Mouse (Mus musculus): Measurements from ENCODE around the gene Tmem191c.

The Tmem191c gene

DNA sequence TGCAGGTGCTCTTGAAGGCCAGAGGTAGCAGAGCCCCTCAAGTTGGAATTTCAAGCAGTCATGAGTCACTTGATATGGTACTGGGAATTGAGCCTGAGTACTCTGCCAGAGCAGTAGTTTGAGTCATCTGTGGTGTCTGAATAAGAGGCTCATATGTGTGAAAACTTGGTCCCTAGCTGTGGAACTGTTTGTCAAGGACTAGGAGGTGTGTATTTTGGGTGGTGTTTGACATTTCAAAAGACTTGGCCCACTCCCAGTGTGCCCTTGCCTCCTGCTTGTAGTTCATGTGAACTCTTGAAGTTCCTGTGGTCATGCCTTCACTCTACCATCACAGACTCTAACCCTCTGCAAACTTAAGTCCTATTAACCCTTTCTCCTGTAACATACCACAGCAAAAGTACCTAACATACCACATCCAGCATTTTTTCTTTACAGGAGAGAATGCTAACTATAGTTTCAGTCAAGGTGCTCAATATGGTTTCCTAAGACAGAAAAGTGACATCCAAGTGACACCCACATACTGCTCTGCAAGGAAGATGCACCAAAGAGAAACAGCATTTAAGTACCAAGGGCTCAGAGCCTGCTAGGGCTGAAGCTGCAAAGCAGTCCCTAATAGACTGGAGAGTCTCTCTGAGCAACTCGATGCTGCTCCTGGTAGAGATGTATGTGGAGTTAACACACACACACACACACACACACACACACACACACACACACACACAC lies 54.1 kb downstream of the Tmem191c start:
- DNase-seq (ENCODE audit: low spot score): no peak

DNA sequence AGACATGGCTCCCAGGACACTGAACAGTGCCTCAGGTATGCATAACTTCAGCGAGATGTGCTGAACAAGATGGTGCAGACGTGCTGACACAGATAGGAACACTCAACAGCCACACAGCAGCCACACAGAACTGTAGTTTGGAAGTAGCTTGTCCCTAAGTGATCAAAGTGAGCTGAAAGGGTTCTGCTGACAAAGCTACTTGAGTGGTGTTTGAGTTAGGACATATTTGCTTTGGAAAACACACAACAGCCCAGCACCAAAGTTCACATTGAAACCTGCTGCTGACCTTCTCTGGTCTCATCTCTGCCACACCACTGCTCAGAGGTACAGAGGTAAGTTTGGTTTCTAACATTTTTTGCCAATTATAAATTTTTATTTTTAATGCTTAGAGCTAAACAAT lies 55.2 kb downstream of the Tmem191c start, which contains the start of gene Serpind1:
Gene Serpind1 (plus strand): TSS at position 256 of the 400 bp plus-strand sequence.
- DNase-seq (ENCODE audit: low spot score): no peak

DNA sequence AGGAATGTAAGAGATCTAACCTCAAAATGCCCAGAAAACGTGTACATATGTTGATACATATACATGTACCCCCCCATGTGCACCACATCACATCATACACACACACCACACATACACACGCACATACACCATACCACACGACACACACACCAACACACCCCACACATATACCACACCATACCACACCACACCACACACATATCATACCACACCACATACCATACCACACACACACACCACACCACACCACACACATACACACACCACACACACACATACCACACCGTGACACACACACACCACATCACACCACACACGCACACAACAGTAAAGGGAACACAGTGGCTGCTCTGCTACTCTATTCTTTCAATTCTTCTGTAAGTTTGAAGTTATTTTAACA lies 56.0 kb downstream of the Tmem191c start:
- DNase-seq (ENCODE audit: low spot score): no peak
